Mouse (Mus musculus) left cerebral cortex, adult 2 months (tissue): ENCODE results near the gene Lrig1. TPM values are rescaled to one million over a fixed set of nuclear protein-coding genes. Genes with fewer than 3 reads are reported as not detected.

Source experiments
- DNase-seq, 2 experiments: peaks; one replicate each; pipeline ENCODE4 v3.0.0; 2021 to 2022; ENCODE audit warnings: low spot score in 2 of 2, mixed read lengths in 1 of 2; ENCODE audit errors: extremely low spot score in 1 of 2
- H3K27ac ChIP-seq: fragments of 200-600 bp; 2 replicates; pipeline ENCODE4 v1.8.1; 2022
- H3K4me3 ChIP-seq: fragments of 200-600 bp; 2 replicates; pipeline ENCODE4 v1.8.1; 2022
- CTCF ChIP-seq: fragments of 200-600 bp; IDR thresholded peaks from 2 replicates; pipeline ENCODE4 v1.8.1; 2022; ENCODE audit warnings: antibody characterized with exemption, mild to moderate bottlenecking, moderate library complexity
- intact Hi-C: fragments of 180-260 bp; cut with DNase I; formaldehyde crosslinking; loops from one replicate; pipeline ENCODE4 v1.15.1; 2025
- total RNA-seq, 2 experiments: library from RNA; stranded (reverse); gene quantifications; 2 replicates each; pipeline ENCODE4 v1.2.3; 2021

Lrig1 gene
- total RNA-seq, 2 experiments from 2014 or later: 26.0 to 27.3 TPM

DNA sequence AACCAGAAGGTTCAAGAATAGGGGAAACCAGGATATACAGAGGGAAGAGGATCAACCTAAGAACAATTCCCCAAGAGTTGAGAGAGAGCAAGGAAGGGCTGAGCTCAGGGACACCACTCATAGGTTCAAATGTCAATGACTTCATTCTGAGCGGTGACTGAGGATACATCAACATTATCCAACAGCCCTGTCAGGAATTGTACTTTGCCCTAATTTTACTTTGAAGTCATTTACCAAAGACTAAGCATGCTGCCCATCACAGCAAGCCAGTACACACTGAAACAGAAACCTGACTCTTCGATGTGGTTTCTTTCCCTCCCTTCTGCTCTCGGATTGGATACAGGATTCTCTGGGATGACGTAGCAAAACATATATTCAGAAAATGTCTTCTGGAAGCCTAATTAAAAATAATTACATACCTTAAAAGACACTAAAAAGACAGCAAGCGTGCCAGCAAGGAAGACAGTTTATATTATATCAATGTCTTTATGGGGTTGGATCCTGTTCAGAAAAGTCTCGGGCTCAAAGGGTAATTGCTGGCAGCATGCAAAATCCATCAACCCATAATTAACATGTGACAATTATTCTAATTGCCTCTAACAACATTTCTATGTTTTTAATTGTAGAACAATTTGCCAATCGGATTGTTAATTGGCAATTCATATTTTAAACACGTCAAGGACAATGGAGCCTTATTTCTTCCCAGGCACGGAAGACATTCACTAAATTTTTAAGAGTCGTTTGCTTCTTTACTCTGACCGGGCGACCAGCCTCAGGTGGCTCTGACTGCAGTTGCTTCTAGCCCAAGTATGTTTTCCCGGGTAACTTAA is 15.1 kb upstream of the Lrig1 start:
- H3K27ac ChIP-seq: no peak overlapping the region
- intact Hi-C loops: no loop called here

DNA sequence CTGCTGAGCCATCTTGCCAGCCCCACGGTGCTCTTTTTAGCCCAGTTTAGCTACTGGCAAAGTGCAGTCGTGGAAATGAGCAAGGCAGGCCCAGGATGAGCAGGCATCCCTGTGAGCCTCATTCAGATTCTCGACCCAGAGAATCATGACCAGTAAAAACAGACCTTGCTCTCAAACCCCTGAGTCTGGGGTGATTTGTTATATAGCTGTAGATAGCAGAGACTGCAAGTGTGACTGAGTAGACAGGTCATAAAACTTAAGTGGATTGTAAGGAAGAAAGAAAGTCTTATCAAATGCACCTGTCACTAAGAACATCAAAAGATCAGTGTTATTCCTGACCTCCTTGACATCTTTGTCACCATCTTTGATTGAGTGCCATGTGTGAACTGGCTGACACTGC is 9.9 kb upstream of the Lrig1 start:
- DNase-seq: no peak
- no peak for TF ChIP-seq CTCF
- no peak overlapping the region for H3K27ac ChIP-seq
- H3K4me3 ChIP-seq: no peak overlapping the region
- intact Hi-C loops: no loop called here

More for the DNA sequence above, 15.1 kb upstream of the Lrig1 start:
- H3K4me3 ChIP-seq: no peak overlapping the region
- no peak for DNase-seq
- TF ChIP-seq CTCF: no peak

DNA sequence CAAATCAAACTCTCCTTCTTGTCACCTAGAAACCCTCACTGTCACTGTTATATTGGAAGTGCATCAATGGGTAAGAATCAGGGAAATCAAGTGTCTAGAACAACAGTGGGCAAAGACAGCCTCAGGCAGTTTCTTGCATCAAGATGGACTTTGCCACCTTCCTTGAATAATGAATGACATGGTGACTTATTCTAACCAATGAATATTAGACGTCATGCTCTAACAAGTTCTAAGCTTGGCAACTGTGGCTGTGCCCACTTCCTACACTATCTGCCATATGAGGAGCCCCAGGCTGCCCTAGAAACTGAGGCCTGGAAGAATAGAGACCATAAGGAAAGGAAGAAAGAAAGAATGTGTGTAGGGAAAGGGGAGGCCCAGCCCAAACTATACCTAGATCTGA is 9.2 kb upstream of the Lrig1 start:
- TF ChIP-seq CTCF: no peak
- no peak for DNase-seq
- no peak overlapping the region for H3K4me3 ChIP-seq
- H3K27ac ChIP-seq: no peak overlapping the region
- intact Hi-C loops: no loop called here

GRCm38 (mm10) chr6:94707254-94707653 is 7.3 kb upstream of the Lrig1 start:
- no peak overlapping the region for H3K4me3 ChIP-seq
- H3K27ac ChIP-seq: no peak overlapping the region
- intact Hi-C loops: no loop called here
- no peak for DNase-seq
- no peak for TF ChIP-seq CTCF

DNA sequence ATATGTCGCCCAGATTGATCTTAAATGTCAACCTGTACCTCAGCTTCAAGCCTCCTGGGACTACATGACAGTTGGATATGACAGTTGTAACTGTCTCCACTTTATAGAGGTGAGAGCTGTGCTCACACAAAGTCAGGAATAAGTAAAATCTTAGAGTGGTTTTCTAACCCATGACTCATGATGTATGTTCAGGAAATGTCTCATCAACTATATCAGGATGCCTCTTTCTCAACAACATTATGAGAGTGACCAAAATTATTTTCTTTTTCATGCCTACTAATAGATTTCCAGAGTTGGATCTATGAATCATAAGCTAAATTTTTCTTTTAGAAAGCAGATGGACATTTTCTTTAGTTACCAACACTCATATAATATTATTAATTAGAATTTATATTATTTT is 6.0 kb upstream of the Lrig1 start:
- intact Hi-C loops: no loop called here
- DNase-seq: no peak
- no peak overlapping the region for H3K4me3 ChIP-seq
- TF ChIP-seq CTCF: no peak
- no peak overlapping the region for H3K27ac ChIP-seq

DNA sequence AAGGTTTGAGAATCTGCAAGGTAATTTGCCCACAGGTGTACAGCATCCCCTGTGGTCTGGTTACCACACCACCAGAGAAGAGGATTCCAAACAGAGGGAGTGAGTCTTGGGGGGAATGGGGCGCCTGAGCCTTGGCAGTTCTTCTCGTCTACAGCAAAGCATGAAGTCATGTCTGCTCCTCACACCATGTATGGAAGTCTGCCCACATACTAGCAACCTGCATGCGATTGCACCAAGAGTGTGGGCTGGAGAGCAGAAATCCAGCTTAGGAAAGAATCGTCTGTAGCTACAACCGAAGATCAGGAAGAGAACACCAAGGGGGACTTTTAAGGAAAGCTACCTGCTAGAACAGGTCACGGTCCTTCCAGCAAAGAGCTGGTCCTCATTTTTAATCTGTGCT is 3.0 kb upstream of the Lrig1 start:
- no peak overlapping the region for H3K4me3 ChIP-seq
- DNase-seq: no peak
- intact Hi-C loops: no loop called here
- no peak for TF ChIP-seq CTCF
- H3K27ac ChIP-seq: no peak overlapping the region

- peak overlapping the region; percentile 27; the same call in 1 of the 2 replicates for H3K4me3 ChIP-seq
- no peak for DNase-seq
- no peak overlapping the region for H3K27ac ChIP-seq
- intact Hi-C loops: no loop called here
- TF ChIP-seq CTCF: peak; percentile 30
Measured at GRCm38 (mm10) chr6:94701071-94701470, 1.1 kb upstream of the Lrig1 start.

DNA sequence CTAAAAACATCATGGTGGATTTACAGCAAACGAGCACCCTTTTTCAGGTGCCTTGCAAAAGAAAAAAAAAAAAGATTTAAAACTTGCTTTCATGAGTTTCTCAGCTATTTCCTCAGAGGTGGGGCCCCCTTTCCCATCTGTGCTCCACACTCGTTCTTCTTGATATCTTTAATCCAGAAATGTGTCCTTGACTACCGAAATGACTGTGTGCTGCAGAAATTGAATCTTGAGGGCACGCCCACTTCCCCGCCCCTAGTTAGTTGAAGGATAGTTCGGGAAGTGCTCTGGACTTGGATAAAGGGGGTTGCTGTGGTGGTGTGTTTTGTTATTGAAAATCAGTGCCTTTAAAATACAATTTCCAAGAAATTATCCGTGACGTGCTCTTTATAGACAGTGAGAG is 654 bp upstream of the Lrig1 start:
- Histone ChIP-seq H3K27ac (no peak overlapping the region), H3K4me3 (peak overlapping the region; percentile 66)
- intact Hi-C loops: no loop called here
- DNase-seq: no peak
- TF ChIP-seq CTCF: no peak

GRCm38 (mm10) chr6:94699173-94699987 is 578 bp downstream of the Lrig1 start:
- TF ChIP-seq CTCF: no peak
- peak overlapping the region; percentile 81 for H3K27ac ChIP-seq
- peak overlapping the region; percentile 66 for H3K4me3 ChIP-seq
- peak in 1 of 2 experiments; percentile 26 for DNase-seq
- intact Hi-C loops: loop anchor here (2.0 to 5.0 kb wide), 3 partner anchors 37 to 77 kb away; no protein-coding TSS in a partner anchor

- no peak for TF ChIP-seq CTCF
- Histone ChIP-seq H3K4me3 (peak overlapping the region; percentile 66), H3K27ac (peak overlapping the region; percentile 71)
- no peak for DNase-seq
- intact Hi-C loops: loop anchor here (2.0 to 5.0 kb wide), 3 partner anchors 36 to 76 kb away; no protein-coding TSS in a partner anchor
Measured at GRCm38 (mm10) chr6:94698509-94699172, 1.3 kb downstream of the Lrig1 start.

- intact Hi-C loops: loop anchor here (5.0 kb wide), 2 partner anchors 35 to 50 kb away; no protein-coding TSS in a partner anchor
- no peak for TF ChIP-seq CTCF
- H3K4me3 ChIP-seq: no peak overlapping the region
- DNase-seq: no peak
- H3K27ac ChIP-seq: no peak overlapping the region
Measured at GRCm38 (mm10) chr6:94697423-94697822, 2.5 kb downstream of the Lrig1 start.
